Mouse (Mus musculus) spleen, adult 2 months (tissue): Measurements from ENCODE around the gene Hist1h3g.
"Not testable (repeated sequence)": the region's sequence is repeated elsewhere in the genome, so short reads cannot be mapped to it uniquely, and the experiment has no call there.

ENCODE experiments used
- CTCF ChIP-seq: fragments of 200-500 bp; IDR thresholded peaks from 2 replicates; pipeline ENCODE4 v1.5.1; 2011; ENCODE audit warnings: mild to moderate bottlenecking, inconsistent platforms; ENCODE audit not compliant: insufficient read depth, insufficient read length, insufficient replicate concordance; ENCODE audit errors: extremely low read depth
- POLR2A ChIP-seq: fragments of 200-500 bp; IDR thresholded peaks from 2 replicates; pipeline ENCODE4 v1.6.1; 2011; ENCODE audit warnings: low read depth, low read length, inconsistent platforms

GRCm38 (mm10) chr13:23542225-23542980 is 7.2 kb downstream of the Hist1h3g start:
- not testable (repeated sequence) for TF ChIP-seq CTCF, POLR2A
